Mouse (Mus musculus): ENCODE measurements around the gene Elmo1. TPM values are rescaled to one million over a fixed set of nuclear protein-coding genes. Genes with fewer than 3 reads are reported as not detected.

Gene Elmo1
- total and polyA plus RNA-seq, 3 experiments: 5.2 to 7.6 TPM; not detected in 1

GRCm38 (mm10) chr13:20131998-20132371 is 41.6 kb downstream of the Elmo1 start:
- Histone ChIP-seq H3K27ac (ENCODE audit: control insufficient read depth, low read depth, low read length) (no peak overlapping the region), H3K9me3 (replicated peaks; ENCODE audit: insufficient read depth, low read length) (no peaks in the 10 kb centered on the region)

DNA sequence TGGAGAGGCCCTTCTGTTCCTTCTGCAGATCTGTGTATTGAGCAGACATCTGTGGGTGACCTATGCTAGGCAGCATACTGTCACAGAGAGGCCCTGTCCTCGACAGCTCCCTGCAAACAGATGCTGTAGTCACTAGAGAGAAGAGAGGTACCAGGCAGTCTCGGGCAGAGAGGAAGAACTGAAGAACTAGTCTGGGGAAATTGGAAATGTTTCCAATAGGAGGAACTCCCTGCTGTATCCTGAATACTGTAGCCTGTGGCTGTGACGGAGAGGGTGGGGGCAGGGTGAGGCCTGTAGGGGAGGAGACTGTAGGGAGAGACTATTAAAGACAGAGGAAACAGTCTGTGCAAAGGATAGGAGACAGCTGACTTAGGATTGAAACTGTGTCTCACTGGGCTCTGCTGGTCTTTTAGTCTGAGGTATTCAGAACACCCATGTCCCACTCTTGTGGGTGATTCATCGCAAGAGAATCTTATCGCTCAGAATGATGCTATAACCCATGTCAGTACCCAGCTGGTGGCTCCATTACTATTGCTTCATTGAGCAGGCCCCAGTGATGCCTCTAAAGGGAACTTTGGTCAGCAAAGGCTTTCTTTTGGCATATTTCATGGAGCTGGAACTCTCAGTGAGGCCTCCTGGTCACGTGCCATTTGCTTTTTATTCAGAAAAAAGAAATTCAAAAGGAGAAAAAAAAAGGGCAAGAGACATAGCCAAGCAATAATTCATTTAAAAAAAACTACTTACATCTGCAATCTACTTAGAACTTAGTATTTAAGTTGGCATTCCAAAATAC is 43.4 kb downstream of the Elmo1 start:
- Histone ChIP-seq H3K9ac (ENCODE audit: control insufficient read depth, low read depth, low read length, poor library complexity, severe bottlenecking) (no peak overlapping the region), H3K4me3 (ENCODE audit: control insufficient read depth in 1 of 2, insufficient read depth in 1 of 2, low read depth in 2 of 2, low read length in 2 of 2) (no peak overlapping the region), H3K4me1 (ENCODE audit: control insufficient read depth in 1 of 2, insufficient read depth in 2 of 2, low read length in 2 of 2) (no peaks in the 10 kb centered on the region), H3K36me3 (ENCODE audit: control insufficient read depth in 1 of 2, insufficient read depth in 2 of 2, low read length in 2 of 2) (no peaks in the 10 kb centered on the region), H3K27me3 (ENCODE audit: control insufficient read depth in 1 of 2, insufficient read depth in 2 of 2, low read length in 2 of 2) (no peaks in the 10 kb centered on the region; a peak in 1 of 4 replicates), H3K27ac (ENCODE audit: control insufficient read depth, low read depth, low read length) (no peak overlapping the region), H3K79me2 (ENCODE audit: control insufficient read depth, insufficient read depth, low read length, poor library complexity) (no peaks in the 10 kb centered on the region), H3K9me3 (replicated peaks; ENCODE audit: insufficient read depth, low read length) (no peaks in the 10 kb centered on the region)
- TF ChIP-seq CHD2 (IDR thresholded peaks at IDR 0.05; ENCODE audit: low read length) (no peak), MEF2A (IDR thresholded peaks at IDR 0.05; ENCODE audit: extremely low read depth, insufficient replicate concordance, low read depth, low read length, poor library complexity, severe bottlenecking) (no peak), NELFE (IDR thresholded peaks at IDR 0.05; ENCODE audit: low read depth, low read length) (no peak)
- DNase-seq (ENCODE audit: low read depth, low spot score): no peak

More at GRCm38 (mm10) chr13:20131998-20132371, 41.6 kb downstream of the Elmo1 start:
- Histone ChIP-seq H3K79me2 (ENCODE audit: control insufficient read depth, insufficient read depth, low read length, poor library complexity) (no peaks in the 10 kb centered on the region), H3K36me3 (ENCODE audit: control insufficient read depth in 1 of 2, insufficient read depth in 2 of 2, low read length in 2 of 2) (peaks cover 0 to 2% of the 10 kb centered on the region in 2 experiments; a peak in 2 of 4 replicates), H3K4me3 (ENCODE audit: control insufficient read depth in 1 of 2, insufficient read depth in 1 of 2, low read depth in 2 of 2, low read length in 2 of 2) (peak overlapping the region in 1 of 2 experiments; percentile 28; a peak in 1 of 4 replicates), H3K27me3 (ENCODE audit: control insufficient read depth in 1 of 2, insufficient read depth in 2 of 2, low read length in 2 of 2) (no peaks in the 10 kb centered on the region), H3K9ac (ENCODE audit: control insufficient read depth, low read depth, low read length, poor library complexity, severe bottlenecking) (no peak overlapping the region), H3K4me1 (ENCODE audit: control insufficient read depth in 1 of 2, insufficient read depth in 2 of 2, low read length in 2 of 2) (no peaks in the 10 kb centered on the region; a peak in 1 of 4 replicates)
- TF ChIP-seq RCOR1 (IDR thresholded peaks at IDR 0.05; ENCODE audit: low read depth, low read length): no peak
- TF ChIP-seq USF1 (IDR thresholded peaks at IDR 0.05; ENCODE audit: low read depth, low read length): no peak
- TF ChIP-seq TBP (IDR thresholded peaks at IDR 0.05; ENCODE audit: low read depth, low read length): no peak
- TF ChIP-seq GATA1 (IDR thresholded peaks at IDR 0.05; ENCODE audit: low read depth, low read length): no peak
- DNase-seq (ENCODE audit: low read depth, low spot score): no peak

- no peaks in the 10 kb centered on the region; a peak in 1 of 4 replicates for H3K27me3 ChIP-seq (ENCODE audit: control insufficient read depth in 1 of 2, insufficient read depth in 2 of 2, low read length in 2 of 2)
- no peak for DNase-seq (ENCODE audit: low read depth, low spot score)
- no peaks in the 10 kb centered on the region for H3K79me2 ChIP-seq (ENCODE audit: control insufficient read depth, insufficient read depth, low read length, poor library complexity)
- no peak overlapping the region for H3K4me3 ChIP-seq (ENCODE audit: control insufficient read depth in 1 of 2, insufficient read depth in 1 of 2, low read depth in 2 of 2, low read length in 2 of 2)
- no peaks in the 10 kb centered on the region for H3K4me1 ChIP-seq (ENCODE audit: control insufficient read depth in 1 of 2, insufficient read depth in 2 of 2, low read length in 2 of 2)
- no peaks in the 10 kb centered on the region for H3K36me3 ChIP-seq (ENCODE audit: control insufficient read depth in 1 of 2, insufficient read depth in 2 of 2, low read length in 2 of 2)
- H3K27ac ChIP-seq (ENCODE audit: control insufficient read depth, low read depth, low read length): no peak overlapping the region
- no peak overlapping the region for H3K9ac ChIP-seq (ENCODE audit: control insufficient read depth, low read depth, low read length, poor library complexity, severe bottlenecking)
- H3K9me3 ChIP-seq (replicated peaks; ENCODE audit: insufficient read depth, low read length): no peaks in the 10 kb centered on the region
- TF ChIP-seq E2F4 (IDR thresholded peaks at IDR 0.05; ENCODE audit: borderline replicate concordance, low read depth, low read length): no peak
- no peak for TF ChIP-seq CTCF (IDR thresholded peaks at IDR 0.05 in 2 of 3, conservative IDR thresholded peaks at IDR 0.05 in 1 of 3; ENCODE audit: control insufficient read depth in 1 of 3, insufficient read depth in 1 of 3, low read depth in 2 of 3, low read length in 3 of 3, poor library complexity in 1 of 3, severe bottlenecking in 1 of 3)
- no peak for TF ChIP-seq ZKSCAN1 (IDR thresholded peaks at IDR 0.05; ENCODE audit: low read depth, low read length)
- no peak for TF ChIP-seq POLR2A (IDR thresholded peaks at IDR 0.05; ENCODE audit: control insufficient read depth in 1 of 2, insufficient read depth in 1 of 2, low read depth in 1 of 2, low read length in 2 of 2, poor library complexity in 1 of 2)
- no peak for TF ChIP-seq UBTF (IDR thresholded peaks at IDR 0.05; ENCODE audit: borderline replicate concordance, insufficient read depth, low read depth, low read length)
- TF ChIP-seq BHLHE40 (IDR thresholded peaks at IDR 0.05; ENCODE audit: borderline replicate concordance, low read depth, low read length): no peak
- TF ChIP-seq GATA1 (IDR thresholded peaks at IDR 0.05; ENCODE audit: low read depth, low read length): no peak
- TF ChIP-seq POLR2AphosphoS5 (IDR thresholded peaks at IDR 0.05; ENCODE audit: borderline replicate concordance, low read depth, low read length): no peak
- no peak for TF ChIP-seq NELFE (IDR thresholded peaks at IDR 0.05; ENCODE audit: low read depth, low read length)
- TF ChIP-seq NRF1 (IDR thresholded peaks at IDR 0.05; ENCODE audit: insufficient read depth, low read depth, low read length, poor library complexity, severe bottlenecking): no peak
- TF ChIP-seq ZNF384 (IDR thresholded peaks at IDR 0.05; ENCODE audit: low read depth, low read length): no peak
- no peak for TF ChIP-seq ELF1 (IDR thresholded peaks at IDR 0.05; ENCODE audit: low read depth, low read length)
- no peak for TF ChIP-seq ETS1 (IDR thresholded peaks at IDR 0.05; ENCODE audit: low read depth, low read length)
- no peak for TF ChIP-seq MEF2A (IDR thresholded peaks at IDR 0.05; ENCODE audit: extremely low read depth, insufficient replicate concordance, low read depth, low read length, poor library complexity, severe bottlenecking)
- TF ChIP-seq EP300 (IDR thresholded peaks at IDR 0.05; ENCODE audit: low read depth in 1 of 2, low read length in 2 of 2): no peak
- no peak for TF ChIP-seq ZMIZ1 (IDR thresholded peaks at IDR 0.05; ENCODE audit: low read depth, low read length)
- TF ChIP-seq TAL1 (IDR thresholded peaks at IDR 0.05; ENCODE audit: low read length): no peak
These were observed 44.2 kb downstream of the Elmo1 start for GRCm38 (mm10) chr13:20134395-20135225.
